Mouse (Mus musculus): ENCODE data around the gene Phgr1. TPM values are rescaled to one million over a fixed set of nuclear protein-coding genes. Genes with fewer than 3 reads are reported as not detected.

Phgr1 gene
- polyA plus RNA-seq (2021; fragmentation: Nextera tagmentation), result not detected in 2 replicates
- long read RNA-seq, experiment 1, result 0 reads
- long read RNA-seq, experiment 2, result 0 reads

DNA sequence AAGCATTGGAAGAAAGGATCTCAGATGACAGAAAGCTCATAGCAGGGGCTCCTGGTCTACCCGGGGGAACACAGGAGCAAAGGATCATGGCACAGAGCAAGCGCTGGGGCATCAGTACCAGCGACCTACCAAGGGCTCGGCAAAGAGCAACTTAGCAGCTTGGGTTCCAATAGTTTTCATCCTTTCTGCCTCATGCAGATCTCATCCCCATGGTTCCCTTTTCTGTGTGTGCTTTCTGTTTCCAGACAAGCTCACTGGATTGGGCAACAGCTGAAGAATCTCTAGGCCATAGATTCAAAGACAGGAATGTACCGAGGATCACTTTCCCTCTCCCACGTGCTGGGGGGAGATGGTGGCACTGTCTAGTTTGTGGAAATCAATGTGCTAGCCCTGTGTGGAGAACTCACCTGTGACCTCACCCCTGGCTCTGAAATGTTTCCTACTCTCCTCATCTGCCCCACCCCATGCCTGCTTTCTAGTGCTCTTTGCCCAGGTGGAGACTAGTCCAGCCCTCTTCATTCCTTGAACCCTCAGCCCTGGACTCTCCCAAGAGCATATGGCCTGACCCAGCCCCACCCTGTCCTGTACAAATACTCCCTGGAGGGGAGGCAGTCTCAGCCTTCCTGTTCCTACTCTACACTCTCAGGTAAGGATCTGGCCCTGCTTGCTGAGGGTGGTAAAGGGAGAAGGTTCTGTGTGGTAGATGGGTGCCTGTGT lies at the start of gene Phgr1:
Phgr1 (plus strand) TSS at position 612 of the 717 bp plus-strand sequence.

DNA sequence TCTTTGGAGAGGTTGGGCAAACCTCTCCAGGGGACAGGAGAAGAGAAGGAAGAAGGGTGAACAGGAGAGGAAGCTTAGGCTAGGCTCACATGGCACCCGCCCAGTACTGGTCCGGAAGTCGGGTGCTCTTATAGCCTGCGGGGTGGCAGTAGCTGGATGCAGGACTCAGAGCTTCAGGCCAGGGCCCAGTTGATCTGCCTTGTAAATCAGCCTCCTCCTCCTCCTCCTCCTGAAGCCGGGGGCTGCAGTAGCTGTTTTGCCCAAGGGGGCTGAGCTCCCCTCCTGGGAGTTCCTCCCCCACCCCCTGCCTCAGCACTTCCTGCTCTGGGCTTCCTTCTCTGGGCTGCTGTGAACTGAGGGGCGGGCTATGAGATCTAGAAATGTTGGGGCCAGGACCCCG lies 44.2 kb upstream of the Phgr1 start, which contains the start of gene Plcb2:
Plcb2 (minus strand) TSS at position 102 of the 400 bp plus-strand sequence.

DNA sequence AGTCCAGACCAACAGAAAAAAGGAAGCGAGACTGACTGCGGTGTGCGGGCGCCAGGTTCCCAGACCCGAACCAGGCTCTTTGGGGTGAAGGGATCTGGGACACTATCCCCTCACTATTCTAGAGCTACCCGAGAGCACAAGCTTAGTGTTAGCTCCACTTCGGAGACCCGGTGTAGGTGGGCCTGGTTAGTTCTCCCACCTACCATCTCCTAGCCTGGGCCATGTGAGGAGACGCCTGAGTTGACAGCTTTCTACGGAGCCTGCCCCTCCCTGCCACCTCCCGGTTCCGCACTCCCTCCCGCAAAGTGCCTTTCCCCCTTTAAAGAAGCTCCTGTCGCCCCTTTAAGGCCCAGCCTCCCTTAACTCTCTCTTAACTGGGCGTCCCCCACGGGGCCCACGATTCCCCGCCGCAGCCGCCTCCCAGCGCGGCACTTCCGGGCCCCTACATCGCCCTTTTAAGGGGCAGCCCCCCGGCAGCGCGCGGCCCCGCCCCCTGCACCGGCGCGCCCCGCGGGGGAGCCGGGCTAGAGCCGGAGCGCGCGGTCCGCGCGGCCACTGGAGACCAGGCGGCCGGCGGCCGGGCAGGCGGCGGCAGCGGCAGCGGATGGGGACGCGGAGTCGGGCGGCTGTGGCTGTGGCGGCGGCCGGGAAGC lies 27.2 kb upstream of the Phgr1 start, which contains the start of gene Inafm2:
Inafm2 (plus strand) TSS at position 527 of the 653 bp plus-strand sequence.

DNA sequence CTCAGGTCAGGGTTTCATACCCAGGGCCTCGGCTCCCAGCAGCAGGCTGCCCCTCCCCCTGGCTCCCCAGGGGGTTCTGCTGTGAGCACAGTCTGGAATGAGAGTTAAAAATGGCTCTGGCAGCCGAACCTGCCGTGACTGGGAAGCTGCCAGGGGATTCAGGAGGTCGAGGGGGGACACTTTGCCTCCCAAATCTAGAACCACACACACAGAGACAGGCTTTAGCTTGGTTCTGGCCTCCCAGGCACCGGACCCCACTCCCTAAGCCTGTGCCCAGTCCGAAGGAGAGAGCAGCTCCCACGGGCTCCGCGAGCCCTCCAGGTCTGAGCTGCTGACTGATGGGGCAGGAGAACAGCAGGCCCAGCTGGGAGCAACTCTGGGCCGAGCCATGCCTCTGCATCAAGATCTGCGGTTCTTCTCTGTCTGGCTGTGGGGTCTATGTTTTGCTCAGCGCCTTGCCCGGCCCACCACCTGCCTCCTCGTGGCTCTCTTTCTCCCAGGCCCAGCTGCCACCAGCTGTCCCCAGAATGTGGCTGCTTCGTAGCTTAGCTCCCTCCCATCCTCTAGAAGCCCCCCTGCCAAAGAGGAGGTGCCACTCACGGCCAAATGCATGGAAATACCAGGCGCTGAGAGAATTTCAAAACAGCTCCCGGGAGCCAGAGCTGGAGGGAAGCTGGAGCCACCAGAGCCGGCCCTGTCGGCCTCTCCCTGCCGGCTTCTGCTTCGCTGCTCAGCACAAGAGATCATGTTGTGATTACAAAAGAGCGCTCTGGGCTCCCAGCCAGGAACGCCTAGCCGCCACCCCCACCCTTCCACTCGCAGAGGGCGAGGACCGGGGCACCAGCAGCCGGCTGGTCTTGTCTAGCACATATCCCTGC lies 10.4 kb upstream of the Phgr1 start, which contains the start of gene Ccdc9b:
Ccdc9b (minus strand) TSS at position 756 of the 878 bp plus-strand sequence.

DNA sequence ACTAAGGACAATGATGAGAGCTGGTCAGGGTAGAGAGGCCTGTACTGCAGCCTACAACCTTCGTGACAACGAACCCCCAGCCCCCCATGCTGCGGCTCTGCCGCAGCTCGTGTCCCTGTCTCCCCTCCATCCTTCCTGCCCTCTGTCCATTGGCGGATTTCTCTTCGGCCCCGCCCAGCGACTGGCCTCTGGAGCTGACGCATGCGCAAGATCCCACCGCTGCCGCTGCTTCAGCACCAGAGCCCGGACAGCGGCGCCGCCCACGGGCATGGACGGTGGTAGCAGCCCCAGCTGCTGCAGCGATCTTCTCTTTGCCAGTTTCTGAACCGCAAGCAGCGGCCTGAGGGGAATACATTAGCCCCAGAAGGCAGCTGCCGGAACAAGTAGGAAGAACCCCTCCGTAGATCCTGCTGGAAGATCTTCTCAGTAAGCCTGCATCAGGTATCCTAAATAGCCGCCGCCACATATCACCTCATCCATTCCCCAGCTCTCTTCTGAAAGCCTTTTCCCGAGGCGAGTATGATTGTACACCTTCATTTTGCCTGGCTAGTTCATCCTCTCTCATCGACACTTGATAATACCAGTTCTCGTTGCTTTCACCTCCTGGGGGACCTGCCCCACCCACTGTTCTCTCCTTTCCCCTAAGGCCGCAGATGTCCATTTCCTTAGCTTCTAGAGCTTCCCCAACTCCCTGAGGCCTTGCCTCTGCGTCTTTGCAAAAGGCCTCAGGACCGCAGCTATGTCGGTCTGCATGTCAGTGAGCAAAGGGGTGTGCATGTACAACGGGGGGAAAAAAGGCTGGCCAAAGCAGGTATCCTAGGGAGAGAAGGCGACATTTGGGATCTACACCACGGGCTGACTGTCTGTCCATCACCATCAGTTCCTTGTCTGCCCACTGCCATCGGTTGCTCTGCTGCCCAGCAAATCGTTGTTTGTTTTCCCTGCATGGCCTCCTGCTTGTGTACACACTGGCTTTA lies 7.2 kb downstream of the Phgr1 start, which contains the start of gene Disp2:
Disp2 (plus strand) TSS at position 216 of the 977 bp plus-strand sequence.

DNA sequence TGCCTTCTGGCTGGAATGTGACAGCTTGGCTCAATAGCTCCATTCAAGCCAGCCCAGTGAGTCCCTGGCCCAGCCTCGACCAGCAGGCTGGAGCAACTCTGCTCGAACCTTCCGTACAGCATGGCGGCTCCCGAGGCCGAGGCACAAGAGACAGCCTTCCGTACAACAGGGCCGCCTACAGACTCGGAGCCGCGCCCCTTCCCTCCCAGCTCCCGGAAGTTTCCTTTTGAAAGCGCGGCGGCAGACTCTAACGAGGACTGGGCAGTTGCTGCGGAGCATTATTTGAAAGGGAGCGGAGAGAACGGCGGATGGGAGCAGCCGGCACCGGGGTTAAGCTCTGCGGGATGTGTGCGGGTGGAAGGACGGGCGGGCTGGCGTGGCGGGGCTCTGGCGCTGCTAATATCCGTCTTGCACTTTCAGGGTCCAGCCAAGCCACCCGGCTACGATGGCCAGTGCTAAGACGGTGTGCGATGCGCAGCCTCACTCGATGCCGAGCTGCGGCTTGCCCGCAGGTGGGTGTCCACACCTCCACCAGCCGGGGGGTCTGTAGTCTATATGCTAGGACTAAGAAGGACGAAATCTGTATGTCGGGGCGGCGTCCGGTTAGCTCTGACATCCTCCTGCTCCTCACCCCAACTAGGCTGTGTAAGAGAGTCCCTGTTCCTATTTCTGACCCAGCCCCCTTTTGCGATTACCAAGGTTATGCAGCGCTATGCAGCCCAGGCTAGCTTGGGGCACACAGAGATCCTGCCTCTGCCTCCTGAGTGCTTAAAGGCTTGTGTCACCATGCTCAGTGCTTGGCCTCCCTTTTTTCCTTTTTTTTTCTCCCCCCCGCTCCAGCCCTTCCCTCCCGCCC lies 41.6 kb downstream of the Phgr1 start, which contains the start of gene Knstrn:
Knstrn (plus strand) TSS at position 23 of the 856 bp plus-strand sequence.

Other genes with a start within 250 kb of the Phgr1 start
- gene Bmf, start 223.1 kb upstream of the Phgr1 start, polyA plus RNA-seq (2021; fragmentation: Nextera tagmentation), result 0.18 and 0.93 TPM in 2 replicates
- gene Bub1b, start 174.6 kb upstream of the Phgr1 start, polyA plus RNA-seq (2021; fragmentation: Nextera tagmentation), result 0.21 and 0.25 TPM in 2 replicates
- 18.0 and 22.7 TPM in 2 replicates for gene Pak6, start 109.5 kb upstream of the Phgr1 start, polyA plus RNA-seq (2021; fragmentation: Nextera tagmentation)
- gene Ankrd63, start 68.8 kb upstream of the Phgr1 start, polyA plus RNA-seq (2021; fragmentation: Nextera tagmentation), result 4.7 and 4.9 TPM in 2 replicates
- gene Plcb2, start 44.3 kb upstream of the Phgr1 start, polyA plus RNA-seq (2021; fragmentation: Nextera tagmentation), result 1.7 and 2.6 TPM in 2 replicates
- gene Inafm2, start 27.0 kb upstream of the Phgr1 start, polyA plus RNA-seq (2021; fragmentation: Nextera tagmentation), result 76.7 and 104 TPM in 2 replicates
- gene Ccdc9b, start 10.1 kb upstream of the Phgr1 start, polyA plus RNA-seq (2021; fragmentation: Nextera tagmentation), result 0.39 and 0.69 TPM in 2 replicates
- 235 and 277 TPM in 2 replicates for gene Disp2, start 7.0 kb downstream of the Phgr1 start, polyA plus RNA-seq (2021; fragmentation: Nextera tagmentation)
- 0.40 and 0.46 TPM in 2 replicates for gene Knstrn, start 41.2 kb downstream of the Phgr1 start, polyA plus RNA-seq (2021; fragmentation: Nextera tagmentation)
- 40.6 and 52.2 TPM in 2 replicates for gene Ivd, start 89.2 kb downstream of the Phgr1 start, polyA plus RNA-seq (2021; fragmentation: Nextera tagmentation)
- gene Bahd1, start 127.6 kb downstream of the Phgr1 start, polyA plus RNA-seq (2021; fragmentation: Nextera tagmentation), result 3.6 and 3.8 TPM in 2 replicates
- gene Chst14, start 153.7 kb downstream of the Phgr1 start, polyA plus RNA-seq (2021; fragmentation: Nextera tagmentation), result 2.4 and 4.0 TPM in 2 replicates

All from layer of hippocampus, adult 6 months (tissue).